Mouse (Mus musculus): ENCODE measurements at regions not wholly inside any gene's neighbourhood (a gene's known extent, or its start where the extent isn't known, plus 50 kb on each side); places are given as distances from the start of the nearest gene placed in this dataset.
A peak's percentile ranks its signal among the peaks of the same experiment; 100 is the strongest.

GRCm38 (mm10) chr12:27159416-27160062, 182.8 kb downstream of the Sox11 start:
- ATAC-seq = peak; percentile 29; the same call in 1 of the 2 replicates

DNA sequence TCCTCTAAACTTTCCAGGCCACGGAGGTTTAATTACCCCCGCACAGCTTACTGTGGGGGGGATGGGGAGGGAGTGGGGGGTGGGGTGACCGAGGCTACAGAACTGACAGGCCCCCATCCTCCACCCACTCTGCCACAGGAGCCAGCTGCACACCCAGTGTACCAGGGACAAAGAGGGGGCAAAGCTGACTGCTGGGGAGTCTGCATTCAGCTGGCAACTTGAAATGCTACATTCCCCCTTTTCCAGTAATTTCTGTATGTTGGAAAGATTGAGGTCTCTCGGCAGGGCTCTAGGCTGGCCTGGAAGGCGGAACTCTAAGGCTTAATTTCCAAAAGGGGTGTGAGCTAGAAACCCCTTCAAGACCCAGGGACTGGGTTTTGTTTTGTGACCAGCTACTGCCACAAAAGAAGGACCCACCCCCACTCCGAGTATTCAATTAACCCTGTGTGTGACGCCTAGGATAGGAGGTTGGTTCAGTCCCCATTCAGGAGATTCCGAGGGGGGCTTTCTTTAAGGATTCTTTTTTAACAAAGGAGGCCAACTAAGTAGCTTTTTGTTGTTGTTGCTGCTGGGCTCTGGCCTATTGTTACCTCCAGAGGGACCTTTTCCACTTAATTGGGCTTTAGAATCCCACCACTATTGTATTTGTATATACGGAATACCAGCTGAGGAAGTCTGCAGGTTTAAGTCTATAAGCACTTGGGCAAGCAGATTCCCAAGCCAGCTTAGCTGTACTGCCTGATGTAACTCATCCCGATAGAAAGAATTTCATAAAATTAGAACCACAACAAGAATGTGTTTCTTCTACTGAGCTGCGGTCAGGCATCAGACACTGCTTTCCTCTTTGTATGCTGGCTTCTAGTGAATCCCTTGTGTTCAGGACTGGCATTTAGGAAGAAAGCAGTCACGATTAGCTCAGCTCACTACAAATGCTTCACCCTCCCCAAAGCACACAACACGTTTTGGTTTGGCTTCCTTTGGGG, 191.2 kb downstream of the Sox11 start:
- no peak overlapping the region for H3K4me3 ChIP-seq (ENCODE audit: low read depth, low read length)
- 0 out of 2 replicates have a peak overlapping the region, but pooled peaks have one; percentile 3 for H3K4me2 ChIP-seq (ENCODE audit: low read length)
- ATAC-seq = peak; percentile 74
- H3K27ac ChIP-seq (ENCODE audit: low read length) = peak overlapping the region; percentile 44
- H3K36me3 ChIP-seq (ENCODE audit: control insufficient read depth, insufficient read depth, low read length) = no peaks in the 10 kb centered on the region
- WGBS = 7% methylated on average over 13 of the region's 13 CpGs
- H3K27me3 ChIP-seq (ENCODE audit: control insufficient read depth, insufficient read depth, low read depth, low read length) = no peaks in the 10 kb centered on the region
- H3K9ac ChIP-seq (ENCODE audit: low read depth, low read length) = no peak overlapping the region
- H3K4me1 ChIP-seq (ENCODE audit: control insufficient read depth, insufficient read depth, low read length) = peaks cover 25% of the 10 kb centered on the region
- no peaks in the 10 kb centered on the region for H3K9me3 ChIP-seq (replicated peaks; ENCODE audit: control insufficient read depth, low read length, poor library complexity, severe bottlenecking)

More at GRCm38 (mm10) chr12:27159416-27160062, 182.8 kb downstream of the Sox11 start:
- Histone ChIP-seq H3K27me3 (ENCODE audit: control insufficient read depth, insufficient read depth, low read depth, low read length) (no peaks in the 10 kb centered on the region), H3K9me3 (replicated peaks; ENCODE audit: control insufficient read depth, low read length, poor library complexity, severe bottlenecking) (no peaks in the 10 kb centered on the region), H3K4me3 (ENCODE audit: low read depth, low read length) (peak overlapping the region; percentile 32), H3K9ac (ENCODE audit: low read depth, low read length) (peak overlapping the region; percentile 59; the same call in 1 of the 2 replicates), H3K27ac (ENCODE audit: low read length) (peak overlapping the region; percentile 78), H3K4me2 (ENCODE audit: low read length) (peak overlapping the region; percentile 37), H3K4me1 (ENCODE audit: control insufficient read depth, insufficient read depth, low read length) (peaks cover 27% of the 10 kb centered on the region), H3K36me3 (ENCODE audit: control insufficient read depth, insufficient read depth, low read length) (no peaks in the 10 kb centered on the region)
- WGBS = 54% methylated on average over 8 of the region's 8 CpGs

DNA sequence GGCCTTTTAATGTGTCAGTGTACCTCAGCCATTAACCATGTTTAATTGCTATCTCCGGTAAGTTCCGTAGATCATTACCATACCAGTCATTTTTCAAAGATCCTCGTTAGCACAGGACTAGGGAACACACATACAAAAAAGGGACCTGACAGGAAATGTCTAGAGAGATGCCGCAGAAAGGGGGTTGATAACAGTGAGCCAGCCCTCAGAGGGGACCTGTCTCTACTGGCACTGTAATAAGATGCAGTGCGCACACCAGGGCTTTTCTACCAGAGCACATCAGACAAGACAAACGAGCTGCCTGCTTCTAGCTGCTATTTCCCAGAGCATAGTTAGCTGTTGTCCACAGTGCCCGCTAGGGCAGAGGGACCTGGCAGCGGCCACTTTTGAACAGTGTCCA, 199.1 kb downstream of the Sox11 start:
- Histone ChIP-seq H3K9me3 (replicated peaks; ENCODE audit: control insufficient read depth, low read length, poor library complexity, severe bottlenecking) (no peaks in the 10 kb centered on the region), H3K9ac (ENCODE audit: low read depth, low read length) (no peak overlapping the region), H3K4me3 (ENCODE audit: low read depth, low read length) (no peak overlapping the region), H3K4me1 (ENCODE audit: control insufficient read depth, insufficient read depth, low read length) (peaks cover 17% of the 10 kb centered on the region), H3K36me3 (ENCODE audit: control insufficient read depth, insufficient read depth, low read length) (no peaks in the 10 kb centered on the region), H3K4me2 (ENCODE audit: low read length) (no peak overlapping the region), H3K27ac (ENCODE audit: low read length) (peak overlapping the region; percentile 34), H3K27me3 (ENCODE audit: control insufficient read depth, insufficient read depth, low read depth, low read length) (no peaks in the 10 kb centered on the region)
- WGBS = 64% methylated on average over 8 of the region's 8 CpGs
- no peak for ATAC-seq

GRCm38 (mm10) chr12:27140335-27140702, 202.1 kb downstream of the Sox11 start:
- H3K4me2 ChIP-seq (ENCODE audit: low read length) = peak overlapping the region; percentile 9; the same call in 1 of the 2 replicates
- peak overlapping the region; percentile 49; the same call in 1 of the 2 replicates for H3K9ac ChIP-seq (ENCODE audit: low read depth, low read length)
- peak; percentile 47; the same call in 1 of the 2 replicates for ATAC-seq

DNA sequence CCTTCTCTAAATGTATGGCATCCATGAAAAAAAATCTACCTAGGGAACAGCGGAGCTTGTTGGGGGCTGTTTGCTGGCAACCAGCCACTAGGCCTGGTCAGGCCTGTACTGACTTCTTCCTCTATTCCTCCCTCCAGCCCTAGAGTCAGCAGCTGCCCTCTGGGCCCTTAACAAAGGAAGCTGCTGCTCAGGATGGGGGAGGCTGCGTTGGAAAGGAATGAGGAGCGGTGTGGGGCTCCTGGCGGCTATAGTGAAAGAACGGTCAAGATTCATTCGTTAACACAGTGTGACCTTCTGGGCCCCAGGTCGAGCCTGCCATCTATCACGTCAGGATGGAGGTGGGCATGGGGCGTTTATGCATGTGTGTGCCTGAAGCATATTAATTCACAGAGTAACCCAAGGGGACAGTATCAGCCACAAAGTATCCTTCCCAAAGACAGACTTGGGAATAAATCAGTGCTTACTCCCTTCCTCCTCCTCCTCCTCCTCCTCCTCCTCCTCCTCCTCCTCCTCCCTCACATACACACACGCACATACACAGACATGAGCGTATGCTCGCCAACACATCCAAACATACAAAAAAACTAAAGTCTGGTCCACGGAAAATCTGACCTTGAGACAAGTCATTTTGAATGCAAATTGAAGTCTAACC, 202.6 kb downstream of the Sox11 start:
- Histone ChIP-seq H3K4me2 (ENCODE audit: low read length) (peak overlapping the region; percentile 23), H3K27me3 (ENCODE audit: control insufficient read depth, insufficient read depth, low read depth, low read length) (no peaks in the 10 kb centered on the region), H3K27ac (ENCODE audit: low read length) (peak overlapping the region; percentile 88), H3K9me3 (replicated peaks; ENCODE audit: control insufficient read depth, low read length, poor library complexity, severe bottlenecking) (no peaks in the 10 kb centered on the region), H3K9ac (ENCODE audit: low read depth, low read length) (peak overlapping the region; percentile 50), H3K4me1 (ENCODE audit: control insufficient read depth, insufficient read depth, low read length) (peaks cover 19% of the 10 kb centered on the region), H3K36me3 (ENCODE audit: control insufficient read depth, insufficient read depth, low read length) (no peaks in the 10 kb centered on the region), H3K4me3 (ENCODE audit: low read depth, low read length) (no peak overlapping the region)
- 9% methylated on average over 12 of the region's 13 CpGs for WGBS
- ATAC-seq = peak; percentile 63

More at GRCm38 (mm10) chr12:27140335-27140702, 202.1 kb downstream of the Sox11 start:
- Histone ChIP-seq H3K27me3 (ENCODE audit: control insufficient read depth, insufficient read depth, low read depth, low read length) (no peaks in the 10 kb centered on the region), H3K27ac (ENCODE audit: low read length) (peak overlapping the region; percentile 85), H3K4me3 (ENCODE audit: low read depth, low read length) (no peak overlapping the region), H3K9me3 (replicated peaks; ENCODE audit: control insufficient read depth, low read length, poor library complexity, severe bottlenecking) (no peaks in the 10 kb centered on the region), H3K36me3 (ENCODE audit: control insufficient read depth, insufficient read depth, low read length) (no peaks in the 10 kb centered on the region), H3K4me1 (ENCODE audit: control insufficient read depth, insufficient read depth, low read length) (peaks cover 19% of the 10 kb centered on the region)
- WGBS = 8% methylated on average over 5 of the region's 5 CpGs

DNA sequence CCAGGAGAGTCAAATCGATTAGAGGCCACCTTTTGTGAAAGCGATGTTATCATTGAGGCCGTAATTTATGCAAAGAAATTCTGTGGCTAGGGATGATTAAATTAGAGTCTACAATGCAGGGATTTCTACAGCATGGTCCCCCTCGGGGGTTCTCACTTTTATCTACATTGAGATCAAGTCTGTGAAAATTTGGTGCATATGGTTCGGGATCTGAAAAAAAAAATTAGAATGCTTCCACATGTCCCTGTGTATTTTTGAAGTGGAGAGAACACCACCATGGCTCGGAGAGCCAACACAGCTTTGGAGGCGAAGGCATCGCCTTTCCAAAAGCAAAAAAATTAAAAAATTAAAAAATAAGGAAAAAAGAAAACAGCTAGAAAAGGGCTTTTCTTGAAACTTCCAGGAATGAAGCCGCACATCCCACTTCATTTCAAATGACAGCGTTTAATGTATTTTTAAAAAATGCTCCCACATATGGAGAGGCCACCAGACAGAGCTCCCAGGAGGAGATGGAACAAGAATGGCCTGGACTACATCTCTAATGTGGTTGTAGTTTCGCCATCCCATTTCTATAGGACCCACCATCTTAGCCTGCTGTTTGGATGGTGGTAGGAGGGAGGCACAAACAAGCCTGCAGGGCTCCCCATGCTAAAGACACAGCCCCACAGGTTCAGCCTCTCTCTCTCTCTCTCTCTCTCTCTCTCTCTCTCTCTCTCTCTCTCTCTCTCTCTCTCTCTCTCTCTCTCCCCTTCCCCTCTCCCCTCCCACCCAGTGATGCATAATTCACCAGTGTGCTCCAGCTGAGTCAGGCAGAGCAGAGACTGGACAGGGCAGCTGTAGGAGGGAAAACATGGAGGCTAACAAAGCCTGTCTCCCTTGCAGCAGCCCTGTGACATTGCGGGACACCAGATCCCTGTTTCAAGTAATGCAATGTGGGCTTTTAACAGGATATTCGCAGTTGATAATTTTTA, 203.4 kb downstream of the Sox11 start:
- H3K4me2 ChIP-seq (ENCODE audit: low read length) = no peak overlapping the region; the same call in 1 of the 2 replicates
- H3K9me3 ChIP-seq (replicated peaks; ENCODE audit: control insufficient read depth, low read length, poor library complexity, severe bottlenecking) = no peaks in the 10 kb centered on the region
- no peak overlapping the region for H3K4me3 ChIP-seq (ENCODE audit: low read depth, low read length)
- H3K9ac ChIP-seq (ENCODE audit: low read depth, low read length) = peak overlapping the region; percentile 50
- no peaks in the 10 kb centered on the region for H3K27me3 ChIP-seq (ENCODE audit: control insufficient read depth, insufficient read depth, low read depth, low read length)
- H3K4me1 ChIP-seq (ENCODE audit: control insufficient read depth, insufficient read depth, low read length) = peaks cover 19% of the 10 kb centered on the region
- no peaks in the 10 kb centered on the region for H3K36me3 ChIP-seq (ENCODE audit: control insufficient read depth, insufficient read depth, low read length)
- ATAC-seq = peak; percentile 65; the same call in 1 of the 2 replicates
- peak overlapping the region; percentile 88 for H3K27ac ChIP-seq (ENCODE audit: low read length)
- WGBS = 37% methylated on average over 13 of the region's 13 CpGs

GRCm38 (mm10) chr12:27135997-27136559, 206.3 kb downstream of the Sox11 start:
- no peak for ATAC-seq
- no peaks in the 10 kb centered on the region for H3K36me3 ChIP-seq (ENCODE audit: control insufficient read depth, insufficient read depth, low read length)
- 44% methylated on average over 10 of the region's 10 CpGs for WGBS
- peaks cover 19% of the 10 kb centered on the region for H3K4me1 ChIP-seq (ENCODE audit: control insufficient read depth, insufficient read depth, low read length)
- H3K9me3 ChIP-seq (replicated peaks; ENCODE audit: control insufficient read depth, low read length, poor library complexity, severe bottlenecking) = no peaks in the 10 kb centered on the region
- no peak overlapping the region for H3K4me3 ChIP-seq (ENCODE audit: low read depth, low read length)
- H3K4me2 ChIP-seq (ENCODE audit: low read length) = no peak overlapping the region
- H3K27me3 ChIP-seq (ENCODE audit: control insufficient read depth, insufficient read depth, low read depth, low read length) = no peaks in the 10 kb centered on the region
- H3K27ac ChIP-seq (ENCODE audit: low read length) = 0 out of 2 replicates have a peak overlapping the region, but pooled peaks have one; percentile 24
- no peak overlapping the region for H3K9ac ChIP-seq (ENCODE audit: low read depth, low read length)
